Comparison of ENCODE assay signal across 14 mouse cellular contexts in the genomic region with DNA sequence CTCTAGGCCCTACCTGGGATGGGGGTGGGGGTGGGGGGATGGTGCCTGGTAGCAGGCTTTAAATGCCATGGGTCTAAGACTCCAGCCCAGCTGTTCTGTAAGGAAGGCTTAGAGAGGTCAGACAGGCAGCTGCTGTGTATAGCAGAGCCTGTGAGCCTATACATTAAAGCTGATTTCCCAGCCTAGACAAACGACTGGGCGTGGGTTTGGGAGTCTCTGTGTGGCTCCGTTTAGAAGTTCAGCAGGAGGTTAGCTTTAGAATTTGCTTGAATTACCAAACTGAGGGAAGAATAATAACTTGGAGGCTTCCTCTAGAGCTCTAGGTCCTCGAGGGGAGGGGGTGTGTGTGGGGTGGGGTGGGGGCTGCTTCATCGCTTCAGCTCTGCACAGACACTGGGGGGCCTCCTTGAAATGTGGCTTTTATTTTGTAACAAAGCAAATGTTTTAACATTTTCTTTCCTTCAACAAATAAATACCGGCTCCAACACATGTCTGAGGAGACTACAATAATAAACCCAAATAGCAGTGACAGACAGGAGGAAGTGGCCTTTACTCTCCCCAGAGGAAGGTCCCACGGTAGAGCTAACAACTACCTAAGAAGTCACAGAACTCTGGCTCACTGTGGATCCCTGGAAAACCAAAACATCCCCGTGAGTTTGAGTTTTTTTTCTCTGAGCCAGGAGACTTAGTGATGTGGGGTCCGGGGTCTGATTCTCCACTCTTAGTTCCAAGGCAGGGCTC. TPM values are rescaled to one million over a fixed set of nuclear protein-coding genes. Genes with fewer than 3 reads are reported as not detected.
A peak's percentile ranks its signal among the peaks of the same experiment; 100 is the strongest.
DNase-seq lines count a peak whose midpoint lies in the region; ATAC-seq and TF ChIP-seq lines count a peak whose summit lies in the region.
"Had no signal": no experiment of that assay in that cellular context is flagged by ENCODE, and none has a peak within 500 bp of the region (broad histone marks: within the 10 kb centered on the region; RNA-seq: fewer than 3 reads in every experiment).

No protein-coding gene starts in this region.

- peaks cover 5% of the 10 kb centered on the region; the same call in 1 of the 2 replicates for H3K27me3 ChIP-seq in heart, embryonic 10.5 days (ENCODE audit: insufficient read depth, poor library complexity, severe bottlenecking)
- no peaks in the 10 kb centered on the region for H3K27me3 ChIP-seq in lung, embryonic 14.5 days (ENCODE audit: insufficient read depth, low read length)
- no peaks in the 10 kb centered on the region for H3K27me3 ChIP-seq in embryonic facial prominence, embryonic 10.5 days (replicated peaks; ENCODE audit: low read depth, poor library complexity, severe bottlenecking)

- peak overlapping the region; percentile 47 for H3K27ac ChIP-seq in heart, embryonic 10.5 days
- H3K27ac ChIP-seq in lung, embryonic 14.5 days (ENCODE audit: low read depth): peak overlapping the region; percentile 36; the same call in 1 of the 2 replicates
- peak overlapping the region; percentile 72 for H3K27ac ChIP-seq in embryonic facial prominence, embryonic 10.5 days (replicated peaks)

- no peak for DNase-seq in heart, embryonic 10.5 days (ENCODE audit: low spot score)
- DNase-seq in heart, adult 18-20 months: no peak
- peak; percentile 49 for DNase-seq in lung, embryonic 14.5 days
- no peak for DNase-seq in lung, postnatal 10 days
- peak; percentile 66 for DNase-seq in embryonic facial prominence, embryonic 10.5 days (ENCODE audit: low spot score)
- peak; percentile 44 for DNase-seq in neural tube, embryonic 10.5 days (ENCODE audit: extremely low spot score, low spot score)
- DNase-seq in gastrocnemius, postnatal 14 days: no peak
- no peak for DNase-seq in spleen, adult 18-20 months
- DNase-seq: B cell, adult 2 months; gastrocnemius, postnatal 10 days; kidney, adult 2 months; layer of hippocampus, postnatal 36 days; right cerebral cortex, postnatal 25 days; thymus, adult 2 months had no signal

- 41% methylated on average over 9 of the region's 9 CpGs for WGBS in heart, embryonic 10.5 days
- WGBS in lung, embryonic 14.5 days: 18% methylated on average over 9 of the region's 9 CpGs
- 19% methylated on average over 9 of the region's 9 CpGs for WGBS in embryonic facial prominence, embryonic 10.5 days

- TF ChIP-seq CTCF in lung, embryonic 14.5 days (IDR thresholded peaks at IDR 0.05; ENCODE audit: low read depth): no peak

- peak; percentile 50; the same call in 1 of the 2 replicates for ATAC-seq in lung, embryonic 14.5 days (ENCODE audit: insufficient read depth)

- H3K9ac ChIP-seq in lung, embryonic 14.5 days: no peak overlapping the region

- H3K4me3 ChIP-seq in heart, embryonic 10.5 days: no peak overlapping the region
- no peak overlapping the region for H3K4me3 ChIP-seq in lung, embryonic 14.5 days (ENCODE audit: low read depth, low read length)
- no peak overlapping the region for H3K4me3 ChIP-seq in embryonic facial prominence, embryonic 10.5 days

- intact Hi-C loops in gastrocnemius, postnatal 14 days (cut with DNase I; ENCODE audit: low total_unique reads): no loop called here

- peaks cover 36% of the 10 kb centered on the region for H3K4me1 ChIP-seq in heart, embryonic 10.5 days
- H3K4me1 ChIP-seq in lung, embryonic 14.5 days (ENCODE audit: insufficient read depth): no peaks in the 10 kb centered on the region; the same call in 1 of the 2 replicates
- H3K4me1 ChIP-seq in embryonic facial prominence, embryonic 10.5 days: peaks cover 51% of the 10 kb centered on the region

- no peak overlapping the region for H3K4me2 ChIP-seq in lung, embryonic 14.5 days

- no peaks in the 10 kb centered on the region for H3K9me3 ChIP-seq in heart, embryonic 10.5 days
- no peaks in the 10 kb centered on the region for H3K9me3 ChIP-seq in lung, embryonic 14.5 days (ENCODE audit: low read depth, low read length)
- H3K9me3 ChIP-seq in embryonic facial prominence, embryonic 10.5 days: no peaks in the 10 kb centered on the region

- no peaks in the 10 kb centered on the region for H3K36me3 ChIP-seq in heart, embryonic 10.5 days
- no peaks in the 10 kb centered on the region for H3K36me3 ChIP-seq in lung, embryonic 14.5 days (ENCODE audit: insufficient read depth)
- no peaks in the 10 kb centered on the region for H3K36me3 ChIP-seq in embryonic facial prominence, embryonic 10.5 days (replicated peaks)

RNA-seq across cellular contexts. Expression of gene Col18a1, which starts 31.3 kb away (rescaled TPM):
- polyA plus RNA-seq in heart, embryonic 10.5 days (2016; fragmentation: Nextera tagmentation; extraction: Ambion mirVana): 232 and 318 TPM in 2 replicates
- 1 to 10 TPM; 7.9 to 8.5 TPM for total RNA-seq in heart, adult 18-20 months (2021)
- 204 and 217 TPM in 2 replicates for polyA plus RNA-seq in lung, embryonic 14.5 days (2014; fragmentation: Nextera tagmentation; extraction: Ambion mirVana)
- 184 and 201 TPM in 2 replicates for polyA plus RNA-seq in embryonic facial prominence, embryonic 10.5 days (2016; fragmentation: Nextera tagmentation; extraction: Ambion mirVana)
- total RNA-seq in gastrocnemius, postnatal 14 days (2021): 10 to 100 TPM; 20.2 to 24.5 TPM

Comparison
In these comparisons a context has a peak if more than half of its experiments do, and no peak if none do; other contexts are left out.
1. DNase-seq: peak in lung, embryonic 14.5 days (single experiment), embryonic facial prominence, embryonic 10.5 days (single experiment) and neural tube, embryonic 10.5 days (single experiment); none in heart, embryonic 10.5 days (single experiment), heart, adult 18-20 months (0 of 2), lung, postnatal 10 days (single experiment), gastrocnemius, postnatal 14 days (single experiment) and spleen, adult 18-20 months (0 of 2).
2. Peak in every context shown above with its lines, with median percentiles within 50 percentile points of each other: H3K27ac ChIP-seq.